Mouse (Mus musculus) ES-Bruce4 (cell line): ENCODE results near the gene Plekha5.

Experiments
- CTCF ChIP-seq: IDR thresholded peaks from one replicate; pipeline ENCODE4 v1.8.1; 2011; ENCODE audit warnings: low read depth, low read length
- EP300 ChIP-seq: IDR thresholded peaks from 2 replicates; pipeline ENCODE4 v1.6.1; 2011; ENCODE audit warnings: low read depth, low read length; ENCODE audit not compliant: insufficient read depth

DNA sequence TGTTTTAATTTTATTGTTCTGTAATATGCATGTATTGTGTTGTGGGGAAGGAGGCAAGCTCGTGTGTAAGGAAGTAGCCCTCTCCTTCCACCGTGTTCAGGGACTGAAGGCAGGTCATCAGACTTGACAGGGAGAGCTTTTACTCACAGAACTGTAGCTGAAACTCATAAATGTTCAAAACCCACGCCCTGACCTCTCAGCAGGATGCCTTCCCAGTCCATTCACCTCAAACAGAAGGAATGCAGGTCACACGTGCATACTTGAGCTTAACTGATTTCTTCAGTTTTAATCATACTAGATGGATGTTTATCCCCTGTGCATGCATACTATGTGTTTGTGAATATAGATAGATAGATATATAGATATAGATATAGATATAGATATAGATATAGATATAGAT lies 48.2 kb upstream of the Plekha5 start:
- TF ChIP-seq EP300 = no peak
- TF ChIP-seq CTCF = no peak
